Mouse (Mus musculus): ENCODE measurements around the gene Tbc1d5.

DNA sequence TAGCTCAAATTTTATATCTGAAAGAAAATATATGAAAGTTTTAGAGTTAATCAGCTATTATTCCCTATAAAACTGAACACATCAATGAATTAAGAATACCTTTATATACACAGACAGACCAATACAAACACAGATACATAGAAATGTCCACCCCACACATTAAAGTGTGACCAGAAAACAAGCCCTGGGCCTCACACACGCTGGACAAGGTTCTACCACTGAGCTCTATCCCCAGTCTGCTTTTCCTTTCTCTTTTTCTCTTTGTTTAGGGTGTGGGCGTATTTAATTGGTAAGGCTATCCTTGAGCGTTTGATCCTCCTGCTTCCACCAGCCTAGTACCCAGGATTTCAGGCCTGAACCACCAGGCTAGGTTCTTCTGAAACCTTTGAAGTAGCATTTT lies 28.2 kb downstream of the Tbc1d5 start:
- no peak for TF ChIP-seq CTCF (IDR thresholded peaks at IDR 0.05; ENCODE audit: control insufficient read depth, insufficient read depth, insufficient read length)
- TF ChIP-seq FOSL1 (IDR thresholded peaks at IDR 0.05; ENCODE audit: insufficient read depth, low read length, poor library complexity, severe bottlenecking), result no peak
